Mouse (Mus musculus): ENCODE measurements around the gene Tet2.

DNA sequence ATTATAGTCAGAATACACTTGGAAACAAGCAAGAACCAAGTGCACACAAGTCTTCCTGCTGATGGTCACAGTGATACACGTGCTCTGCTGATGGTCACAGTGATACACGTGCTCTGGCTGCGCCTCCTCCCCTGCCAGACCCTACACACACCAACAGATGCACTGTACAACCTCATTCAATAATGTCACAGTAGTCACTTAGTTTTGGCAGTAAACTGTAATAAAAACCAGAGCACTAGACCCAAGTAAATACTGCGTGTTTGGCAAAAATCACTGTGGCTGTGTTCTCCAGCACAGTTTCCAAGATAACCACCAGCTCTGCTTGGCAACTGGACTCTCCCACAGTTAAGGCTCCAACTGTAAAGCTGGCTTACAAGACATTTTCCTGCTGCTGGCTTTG lies 4.9 kb downstream of the Tet2 start:
- TF ChIP-seq CTCF (IDR thresholded peaks at IDR 0.05; ENCODE audit: control insufficient read depth, insufficient read depth, low read length) (no peak), POLR2A (IDR thresholded peaks at IDR 0.05; ENCODE audit: borderline replicate concordance, control insufficient read depth, low read depth, low read length) (no peak)

All from bone marrow, adult 2 months (tissue).